Mouse (Mus musculus): ENCODE data around the gene Ddx31. TPM values are rescaled to one million over a fixed set of nuclear protein-coding genes. Genes with fewer than 3 reads are reported as not detected.

Ddx31 gene
- polyA plus RNA-seq, 1 experiment from 2014 or later, result 14.3 TPM

GRCm38 (mm10) chr2:28859303-28859702 is 19.1 kb downstream of the Ddx31 start:
- no peak overlapping the region for H3K4me2 ChIP-seq (replicated peaks; ENCODE audit: low read depth, low read length)
- H3K9me3 ChIP-seq (ENCODE audit: low read length), result no peaks in the 10 kb centered on the region
- ATAC-seq (ENCODE audit: low FRiP score, low TSS enrichment), result no peak
- peaks cover 59% of the 10 kb centered on the region for H3K36me3 ChIP-seq (ENCODE audit: insufficient read depth, low read length)
- H3K9ac ChIP-seq (replicated peaks; ENCODE audit: low read length), result no peak overlapping the region
- 88% methylated on average over 4 of the region's 4 CpGs for WGBS
- no peaks in the 10 kb centered on the region for H3K27me3 ChIP-seq (ENCODE audit: insufficient read depth, low read length)
- H3K4me1 ChIP-seq (ENCODE audit: insufficient read depth, low read length), result no peaks in the 10 kb centered on the region
- H3K4me3 ChIP-seq (ENCODE audit: low read length), result no peak overlapping the region
- no peak overlapping the region for H3K27ac ChIP-seq (ENCODE audit: low read length)

GRCm38 (mm10) chr2:28860678-28861423 is 20.6 kb downstream of the Ddx31 start:
- 92% methylated on average over 8 of the region's 8 CpGs for WGBS
- no peak overlapping the region for H3K4me2 ChIP-seq (replicated peaks; ENCODE audit: low read depth, low read length)
- H3K9me3 ChIP-seq (ENCODE audit: low read length), result no peaks in the 10 kb centered on the region
- H3K36me3 ChIP-seq (ENCODE audit: insufficient read depth, low read length), result peaks cover 54% of the 10 kb centered on the region
- ATAC-seq (ENCODE audit: low FRiP score, low TSS enrichment), result no peak
- no peaks in the 10 kb centered on the region for H3K27me3 ChIP-seq (ENCODE audit: insufficient read depth, low read length)
- H3K4me3 ChIP-seq (ENCODE audit: low read length), result no peak overlapping the region
- no peak overlapping the region for H3K27ac ChIP-seq (ENCODE audit: low read length)
- H3K9ac ChIP-seq (replicated peaks; ENCODE audit: low read length), result no peak overlapping the region
- H3K4me1 ChIP-seq (ENCODE audit: insufficient read depth, low read length), result no peaks in the 10 kb centered on the region

GRCm38 (mm10) chr2:28863857-28864256 is 23.7 kb downstream of the Ddx31 start:
- ATAC-seq (ENCODE audit: low FRiP score, low TSS enrichment), result no peak
- H3K4me1 ChIP-seq (ENCODE audit: insufficient read depth, low read length), result no peaks in the 10 kb centered on the region
- H3K4me3 ChIP-seq (ENCODE audit: low read length), result no peak overlapping the region
- H3K9ac ChIP-seq (replicated peaks; ENCODE audit: low read length), result no peak overlapping the region
- no peak overlapping the region for H3K27ac ChIP-seq (ENCODE audit: low read length)
- no peaks in the 10 kb centered on the region for H3K9me3 ChIP-seq (ENCODE audit: low read length)
- H3K4me2 ChIP-seq (replicated peaks; ENCODE audit: low read depth, low read length), result no peak overlapping the region
- H3K36me3 ChIP-seq (ENCODE audit: insufficient read depth, low read length), result peaks cover 49% of the 10 kb centered on the region
- no peaks in the 10 kb centered on the region for H3K27me3 ChIP-seq (ENCODE audit: insufficient read depth, low read length)

- Histone ChIP-seq H3K27me3 (ENCODE audit: insufficient read depth, low read length) (no peaks in the 10 kb centered on the region), H3K4me1 (ENCODE audit: insufficient read depth, low read length) (no peaks in the 10 kb centered on the region), H3K9me3 (ENCODE audit: low read length) (no peaks in the 10 kb centered on the region), H3K4me3 (ENCODE audit: low read length) (no peak overlapping the region), H3K36me3 (ENCODE audit: insufficient read depth, low read length) (peaks cover 21% of the 10 kb centered on the region), H3K9ac (replicated peaks; ENCODE audit: low read length) (no peak overlapping the region), H3K27ac (ENCODE audit: low read length) (no peak overlapping the region), H3K4me2 (replicated peaks; ENCODE audit: low read depth, low read length) (no peak overlapping the region)
- no peak for ATAC-seq (ENCODE audit: low FRiP score, low TSS enrichment)
- 65% methylated on average over 7 of the region's 7 CpGs for WGBS
Observed at GRCm38 (mm10) chr2:28867495-28867894, 27.3 kb downstream of the Ddx31 start.

GRCm38 (mm10) chr2:28875554-28875953 is 35.3 kb downstream of the Ddx31 start:
- H3K27me3 ChIP-seq (ENCODE audit: insufficient read depth, low read length), result no peaks in the 10 kb centered on the region
- no peak overlapping the region for H3K9ac ChIP-seq (replicated peaks; ENCODE audit: low read length)
- no peaks in the 10 kb centered on the region for H3K4me1 ChIP-seq (ENCODE audit: insufficient read depth, low read length)
- no peaks in the 10 kb centered on the region for H3K9me3 ChIP-seq (ENCODE audit: low read length)
- no peak for ATAC-seq (ENCODE audit: low FRiP score, low TSS enrichment)
- H3K27ac ChIP-seq (ENCODE audit: low read length), result no peak overlapping the region
- 90% methylated on average over 11 of the region's 11 CpGs for WGBS
- H3K36me3 ChIP-seq (ENCODE audit: insufficient read depth, low read length), result peaks cover 44% of the 10 kb centered on the region
- H3K4me3 ChIP-seq (ENCODE audit: low read length), result no peak overlapping the region
- no peak overlapping the region for H3K4me2 ChIP-seq (replicated peaks; ENCODE audit: low read depth, low read length)

GRCm38 (mm10) chr2:28881275-28881674 is 41.1 kb downstream of the Ddx31 start:
- 89% methylated on average over 3 of the region's 3 CpGs for WGBS
- no peak overlapping the region for H3K27ac ChIP-seq (ENCODE audit: low read length)
- no peak overlapping the region for H3K4me3 ChIP-seq (ENCODE audit: low read length)
- H3K36me3 ChIP-seq (ENCODE audit: insufficient read depth, low read length), result peaks cover 34% of the 10 kb centered on the region
- H3K4me2 ChIP-seq (replicated peaks; ENCODE audit: low read depth, low read length), result no peak overlapping the region
- H3K27me3 ChIP-seq (ENCODE audit: insufficient read depth, low read length), result no peaks in the 10 kb centered on the region
- H3K9ac ChIP-seq (replicated peaks; ENCODE audit: low read length), result no peak overlapping the region
- ATAC-seq (ENCODE audit: low FRiP score, low TSS enrichment), result no peak
- H3K9me3 ChIP-seq (ENCODE audit: low read length), result no peaks in the 10 kb centered on the region
- H3K4me1 ChIP-seq (ENCODE audit: insufficient read depth, low read length), result no peaks in the 10 kb centered on the region

- WGBS, result 89% methylated on average over 3 of the region's 3 CpGs
- Histone ChIP-seq H3K4me2 (replicated peaks; ENCODE audit: low read depth, low read length) (no peak overlapping the region), H3K27me3 (ENCODE audit: insufficient read depth, low read length) (no peaks in the 10 kb centered on the region), H3K4me3 (ENCODE audit: low read length) (no peak overlapping the region), H3K4me1 (ENCODE audit: insufficient read depth, low read length) (no peaks in the 10 kb centered on the region), H3K9me3 (ENCODE audit: low read length) (no peaks in the 10 kb centered on the region), H3K9ac (replicated peaks; ENCODE audit: low read length) (no peak overlapping the region), H3K36me3 (ENCODE audit: insufficient read depth, low read length) (peaks cover 29% of the 10 kb centered on the region), H3K27ac (ENCODE audit: low read length) (no peak overlapping the region)
- ATAC-seq (ENCODE audit: low FRiP score, low TSS enrichment), result no peak
Observed at GRCm38 (mm10) chr2:28882047-28882446, 41.8 kb downstream of the Ddx31 start.

- Histone ChIP-seq H3K27ac (ENCODE audit: low read length) (no peak overlapping the region), H3K36me3 (ENCODE audit: insufficient read depth, low read length) (peaks cover 26% of the 10 kb centered on the region), H3K27me3 (ENCODE audit: insufficient read depth, low read length) (no peaks in the 10 kb centered on the region), H3K4me3 (ENCODE audit: low read length) (no peak overlapping the region), H3K9ac (replicated peaks; ENCODE audit: low read length) (no peak overlapping the region), H3K9me3 (ENCODE audit: low read length) (no peaks in the 10 kb centered on the region), H3K4me2 (replicated peaks; ENCODE audit: low read depth, low read length) (no peak overlapping the region), H3K4me1 (ENCODE audit: insufficient read depth, low read length) (no peaks in the 10 kb centered on the region)
- 80% methylated on average over 6 of the region's 6 CpGs for WGBS
- no peak for ATAC-seq (ENCODE audit: low FRiP score, low TSS enrichment)
Observed at GRCm38 (mm10) chr2:28882826-28883485, 42.8 kb downstream of the Ddx31 start.

- no peaks in the 10 kb centered on the region for H3K27me3 ChIP-seq (ENCODE audit: insufficient read depth, low read length)
- ATAC-seq (ENCODE audit: low FRiP score, low TSS enrichment), result no peak
- no peaks in the 10 kb centered on the region for H3K9me3 ChIP-seq (ENCODE audit: low read length)
- no peak overlapping the region for H3K27ac ChIP-seq (ENCODE audit: low read length)
- peaks cover 23% of the 10 kb centered on the region for H3K36me3 ChIP-seq (ENCODE audit: insufficient read depth, low read length)
- H3K9ac ChIP-seq (replicated peaks; ENCODE audit: low read length), result no peak overlapping the region
- no peak overlapping the region for H3K4me2 ChIP-seq (replicated peaks; ENCODE audit: low read depth, low read length)
- H3K4me1 ChIP-seq (ENCODE audit: insufficient read depth, low read length), result no peaks in the 10 kb centered on the region
- H3K4me3 ChIP-seq (ENCODE audit: low read length), result no peak overlapping the region
- 69% methylated on average over 4 of the region's 4 CpGs for WGBS
Observed at GRCm38 (mm10) chr2:28884914-28885313, 44.7 kb downstream of the Ddx31 start.

- no peak; the same call in 1 of the 2 replicates for ATAC-seq (ENCODE audit: low FRiP score, low TSS enrichment)
- H3K4me1 ChIP-seq (ENCODE audit: insufficient read depth, low read length), result no peaks in the 10 kb centered on the region
- H3K4me2 ChIP-seq (replicated peaks; ENCODE audit: low read depth, low read length), result no peak overlapping the region
- H3K4me3 ChIP-seq (ENCODE audit: low read length), result no peak overlapping the region
- no peaks in the 10 kb centered on the region for H3K27me3 ChIP-seq (ENCODE audit: insufficient read depth, low read length)
- H3K9ac ChIP-seq (replicated peaks; ENCODE audit: low read length), result no peak overlapping the region
- H3K27ac ChIP-seq (ENCODE audit: low read length), result no peak overlapping the region
- no peaks in the 10 kb centered on the region for H3K9me3 ChIP-seq (ENCODE audit: low read length)
- peaks cover 19% of the 10 kb centered on the region for H3K36me3 ChIP-seq (ENCODE audit: insufficient read depth, low read length)
- WGBS, result 48% methylated on average over 1 of the region's 1 CpGs
Observed at GRCm38 (mm10) chr2:28892796-28893195, 52.6 kb downstream of the Ddx31 start.
